Mouse (Mus musculus): ENCODE measurements around the gene Sun5.

DNA sequence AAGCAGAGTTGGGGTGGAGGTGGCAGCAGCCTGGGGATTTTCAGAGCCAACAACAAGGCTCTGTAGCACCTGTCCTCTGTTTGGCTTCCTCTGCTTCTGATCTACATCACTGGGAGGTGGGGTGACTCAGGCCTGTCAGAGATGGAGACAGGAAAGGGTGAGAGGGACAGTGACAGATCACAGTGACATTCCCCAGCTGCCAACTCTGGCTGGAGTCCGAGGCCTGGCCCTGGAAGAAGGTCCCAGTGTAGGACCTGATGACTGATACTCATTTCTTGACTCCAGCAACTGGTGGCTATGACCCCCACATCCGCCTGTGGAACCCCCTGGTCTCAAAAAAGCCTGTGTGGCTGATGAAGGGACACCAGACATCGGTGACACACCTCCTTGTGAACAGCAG lies 61.0 kb downstream of the Sun5 start:
- TF ChIP-seq CTCF (IDR thresholded peaks at IDR 0.05; ENCODE audit: extremely low read depth, insufficient read depth, insufficient read length, insufficient replicate concordance) (no peak), POLR2A (IDR thresholded peaks at IDR 0.05; ENCODE audit: low read depth, low read length) (no peak)

Measured in spleen, adult 2 months (tissue).